Mouse (Mus musculus) forebrain, postnatal 0 days (tissue): ENCODE data around the gene Card9. TPM values are rescaled to one million over a fixed set of nuclear protein-coding genes. Genes with fewer than 3 reads are reported as not detected.

Source experiments
- ATAC-seq: fragments of 200-750 bp; cut with Nextera tagmentation; 2 replicates; pipeline ENCODE4 v1.8.0; 2017; ENCODE audit warnings: mild to moderate bottlenecking, moderate library complexity
- DNase-seq: peaks from one replicate; pipeline ENCODE4 v3.0.0-alpha.2; 2015
- H3K27ac ChIP-seq: fragments of 300-500 bp; sonication (generic); 2 replicates; pipeline ENCODE4 v1.5.1; 2014; ENCODE audit warnings: low read depth, mild to moderate bottlenecking, antibody characterized with exemption, low read length, moderate library complexity, mixed read lengths
- H3K27me3 ChIP-seq: fragments of 300-500 bp; sonication (generic); 2 replicates; pipeline ENCODE4 v1.6.1; 2014; ENCODE audit warnings: mild to moderate bottlenecking, low read length, mixed read lengths; ENCODE audit not compliant: insufficient read depth
- H3K36me3 ChIP-seq: fragments of 300-500 bp; sonication (generic); 2 replicates; pipeline ENCODE4 v1.6.1; 2014; ENCODE audit warnings: mild to moderate bottlenecking, moderate library complexity; ENCODE audit not compliant: insufficient read depth
- H3K4me1 ChIP-seq: fragments of 300-500 bp; sonication (generic); 2 replicates; pipeline ENCODE4 v1.6.1; 2014; ENCODE audit warnings: antibody characterized with exemption; ENCODE audit not compliant: insufficient read depth
- H3K4me2 ChIP-seq: fragments of 300-500 bp; sonication (generic); 2 replicates; pipeline ENCODE4 v1.6.1; 2014; ENCODE audit warnings: low read depth, mild to moderate bottlenecking, moderate library complexity
- H3K4me3 ChIP-seq: fragments of 300-500 bp; sonication (generic); 2 replicates; pipeline ENCODE4 v1.5.1; 2014; ENCODE audit warnings: low read depth, low read length, mixed read lengths
- H3K9ac ChIP-seq: fragments of 300-500 bp; sonication (generic); 2 replicates; pipeline ENCODE4 v1.6.1; 2014; ENCODE audit warnings: mild to moderate bottlenecking
- H3K9me3 ChIP-seq: fragments of 300-500 bp; sonication (generic); 2 replicates; pipeline ENCODE4 v1.6.1; 2016; ENCODE audit warnings: low read length
- CTCF ChIP-seq: sonication (generic); IDR thresholded peaks from 2 replicates; pipeline ENCODE4 v1.5.1; 2016; ENCODE audit warnings: antibody characterized with exemption, control low read depth, low read depth
- WGBS: fragments of 180-500 bp; shearing (Covaris S2); extraction: QIAGEN DNeasy Blood & Tissue Kit; methylation state at CpG from one replicate; pipeline ENCODE4 v1.1.7; 2014; 5-methylcytosine and 5-hydroxymethylcytosine counted together
- polyA plus RNA-seq: library from polyadenylated mRNA; unstranded; fragments of >200 nt; fragmentation: Nextera tagmentation; extraction: Ambion mirVana; gene quantifications from 2 replicates; pipeline ENCODE4 v1.2.1, GENCODE M21; 2015
- total RNA-seq: library from RNA; depleted of rRNA; stranded (reverse); fragments of >200 nt; gene quantifications from 2 replicates; pipeline ENCODE4 v1.2.3, GENCODE M21; 2014; rRNA removed

Card9 gene
- total and polyA plus RNA-seq, 2 experiments from 2014 or later: 1.8 to 4.0 TPM

DNA sequence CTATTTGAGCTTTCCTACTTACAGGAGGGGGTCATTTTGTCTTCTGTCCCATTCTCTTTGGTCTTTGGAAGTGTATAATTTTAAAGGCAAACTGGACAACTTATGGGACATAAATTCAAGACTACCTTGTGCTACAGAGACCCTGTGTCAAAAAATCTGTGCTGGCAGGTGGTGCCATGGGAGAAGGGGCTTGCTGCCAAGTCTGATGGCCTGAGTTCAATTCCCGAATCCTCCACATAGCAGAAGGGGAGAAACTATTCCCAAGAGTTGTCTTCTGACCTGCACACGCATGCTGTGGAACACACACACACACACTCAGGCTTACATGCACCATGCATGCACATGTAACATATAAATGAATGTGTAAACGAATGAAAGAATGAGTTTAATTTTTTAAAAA is 54.0 kb downstream of the Card9 start:
- WGBS: 86% methylated on average over 3 of the region's 3 CpGs
- no peak overlapping the region for H3K9ac ChIP-seq
- no peaks in the 10 kb centered on the region for H3K27me3 ChIP-seq
- no peaks in the 10 kb centered on the region for H3K4me1 ChIP-seq
- no peak overlapping the region for H3K27ac ChIP-seq
- ATAC-seq (no peak), DNase-seq (no peak)
- no peak overlapping the region for H3K4me2 ChIP-seq
- no peaks in the 10 kb centered on the region for H3K9me3 ChIP-seq
- H3K36me3 ChIP-seq: no peaks in the 10 kb centered on the region
- no peak overlapping the region for H3K4me3 ChIP-seq
- no peak for TF ChIP-seq CTCF

DNA sequence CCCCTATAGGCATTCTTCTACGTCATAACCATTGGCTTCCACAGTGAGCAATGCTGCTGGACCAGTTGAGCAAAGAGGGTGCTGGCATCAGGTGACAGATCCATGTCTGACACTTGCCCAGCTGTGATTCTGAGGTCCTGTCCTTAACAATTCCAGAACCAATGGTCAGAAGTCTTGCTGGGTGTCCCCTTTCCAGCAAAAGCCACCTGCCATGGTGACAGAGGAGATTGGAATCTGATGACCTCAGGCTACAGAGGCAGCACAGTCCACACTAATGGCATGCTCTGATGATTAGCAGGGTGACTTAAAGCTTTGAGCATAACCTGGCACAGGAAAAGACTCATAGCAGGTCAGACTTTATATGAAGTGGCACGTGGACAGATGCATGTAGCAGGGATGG is 55.2 kb downstream of the Card9 start:
- no peak for TF ChIP-seq CTCF
- Histone ChIP-seq H3K9me3 (no peaks in the 10 kb centered on the region), H3K9ac (no peak overlapping the region), H3K27me3 (no peaks in the 10 kb centered on the region), H3K27ac (no peak overlapping the region), H3K4me3 (no peak overlapping the region), H3K4me2 (no peak overlapping the region), H3K36me3 (no peaks in the 10 kb centered on the region), H3K4me1 (0 out of 2 replicates have a peak, but pooled peaks cover 1% of the 10 kb centered on the region)
- ATAC-seq (no peak), DNase-seq (no peak)
- 81% methylated on average over 2 of the region's 2 CpGs for WGBS

DNA sequence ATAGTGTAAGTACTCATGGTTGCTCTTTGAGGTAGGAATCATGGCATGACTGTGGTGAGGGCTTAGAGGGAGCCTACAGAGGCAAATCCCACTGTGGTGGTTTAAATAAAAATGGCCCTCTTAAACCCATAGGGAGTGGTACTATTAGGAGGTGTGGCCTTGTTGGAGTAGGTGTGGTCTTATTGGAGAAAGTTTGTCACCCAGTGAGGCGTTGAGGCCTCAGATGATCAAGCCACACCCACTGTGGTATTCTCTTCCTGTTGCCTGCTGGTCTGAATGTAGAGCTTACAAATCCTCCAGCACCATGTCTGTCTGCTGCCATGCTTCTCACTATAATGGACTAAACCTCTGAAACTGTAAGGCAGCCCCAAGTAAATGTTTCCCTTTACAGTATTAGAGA is 56.0 kb downstream of the Card9 start:
- 76% methylated on average over 1 of the region's 1 CpGs for WGBS
- ATAC-seq (no peak), DNase-seq (no peak)
- Histone ChIP-seq H3K36me3 (no peaks in the 10 kb centered on the region), H3K9me3 (no peaks in the 10 kb centered on the region), H3K9ac (no peak overlapping the region), H3K27me3 (no peaks in the 10 kb centered on the region), H3K4me3 (no peak overlapping the region), H3K4me1 (0 out of 2 replicates have a peak, but pooled peaks cover 8% of the 10 kb centered on the region), H3K4me2 (no peak overlapping the region), H3K27ac (no peak overlapping the region)
- no peak for TF ChIP-seq CTCF

Other genes starting within 250 kb of the Card9 start
- gene Nacc2, start 237.7 kb downstream of the Card9 start, total RNA-seq: 18.5 and 18.9 TPM in 2 replicates
- 12.3 and 18.3 TPM in 2 replicates for gene Nacc2, start 237.7 kb downstream of the Card9 start, polyA plus RNA-seq
- 0.08 TPM in 1 of 2 replicates, not detected in the other for gene Lhx3, start 152.6 kb downstream of the Card9 start, total RNA-seq
- gene Lhx3, start 152.6 kb downstream of the Card9 start, polyA plus RNA-seq: 0.06 TPM in 1 of 2 replicates, not detected in the other
- 21.2 and 22.2 TPM in 2 replicates for gene Qsox2, start 123.4 kb downstream of the Card9 start, total RNA-seq
- gene Qsox2, start 123.4 kb downstream of the Card9 start, polyA plus RNA-seq: 5.5 and 9.1 TPM in 2 replicates
- 1.5 and 2.0 TPM in 2 replicates for gene Ccdc187, start 66.4 kb downstream of the Card9 start, total RNA-seq
- gene Ccdc187, start 66.4 kb downstream of the Card9 start, polyA plus RNA-seq: 0.13 TPM in 2 replicates
- gene Gpsm1, start 45.4 kb downstream of the Card9 start, total RNA-seq: 242 and 257 TPM in 2 replicates
- gene Gpsm1, start 45.4 kb downstream of the Card9 start, polyA plus RNA-seq: 140 and 149 TPM in 2 replicates
- gene Dnlz, start 8.8 kb downstream of the Card9 start, total RNA-seq: 32.2 and 39.8 TPM in 2 replicates
- 28.8 and 33.2 TPM in 2 replicates for gene Dnlz, start 8.8 kb downstream of the Card9 start, polyA plus RNA-seq
- gene Snapc4, start 19.7 kb upstream of the Card9 start, total RNA-seq: 56.7 and 58.6 TPM in 2 replicates
- gene Snapc4, start 19.7 kb upstream of the Card9 start, polyA plus RNA-seq: 14.9 and 19.1 TPM in 2 replicates
- 160 and 179 TPM in 2 replicates for gene Entr1, start 28.4 kb upstream of the Card9 start, total RNA-seq
- 146 and 152 TPM in 2 replicates for gene Entr1, start 28.4 kb upstream of the Card9 start, polyA plus RNA-seq
- gene Pmpca, start 28.4 kb upstream of the Card9 start, total RNA-seq: 66.0 and 74.3 TPM in 2 replicates
- gene Pmpca, start 28.4 kb upstream of the Card9 start, polyA plus RNA-seq: 76.1 and 85.7 TPM in 2 replicates
- 24.1 and 26.6 TPM in 2 replicates for gene Inpp5e, start 48.3 kb upstream of the Card9 start, total RNA-seq
- 8.9 and 12.6 TPM in 2 replicates for gene Inpp5e, start 48.3 kb upstream of the Card9 start, polyA plus RNA-seq
- 52.6 and 65.6 TPM in 2 replicates for gene Sec16a, start 84.3 kb upstream of the Card9 start, total RNA-seq
- gene Sec16a, start 84.3 kb upstream of the Card9 start, polyA plus RNA-seq: 9.0 and 10.9 TPM in 2 replicates
- gene Notch1, start 155.7 kb upstream of the Card9 start, total RNA-seq: 23.8 and 38.7 TPM in 2 replicates
- gene Notch1, start 155.7 kb upstream of the Card9 start, polyA plus RNA-seq: 5.0 and 6.8 TPM in 2 replicates
- 63.9 and 64.6 TPM in 2 replicates for gene Egfl7, start 219.1 kb upstream of the Card9 start, total RNA-seq
- gene Egfl7, start 219.1 kb upstream of the Card9 start, polyA plus RNA-seq: 52.8 and 67.3 TPM in 2 replicates
- gene Gm20532, start 225.7 kb upstream of the Card9 start, total RNA-seq: not detected in 2 replicates
- gene Gm20532, start 225.7 kb upstream of the Card9 start, polyA plus RNA-seq: not detected in 2 replicates
- 7.8 and 10.0 TPM in 2 replicates for gene Agpat2, start 243.5 kb upstream of the Card9 start, total RNA-seq
- 4.8 and 6.2 TPM in 2 replicates for gene Agpat2, start 243.5 kb upstream of the Card9 start, polyA plus RNA-seq